Mouse (Mus musculus) myocyte (in vitro differentiated cells): ENCODE results near the gene Dnmt3a. TPM values are rescaled to one million over a fixed set of nuclear protein-coding genes. Genes with fewer than 3 reads are reported as not detected.

ENCODE experiments used
- H3K27me3 ChIP-seq: one replicate; pipeline ENCODE4 v1.6.1; 2011; ENCODE audit not compliant: control insufficient read depth, insufficient read depth, insufficient read length
- H3K36me3 ChIP-seq: one replicate; pipeline ENCODE4 v1.6.1; 2011; ENCODE audit not compliant: control insufficient read depth, insufficient read depth
- H3K4me2 ChIP-seq: one replicate; pipeline ENCODE4 v1.6.1; 2011; ENCODE audit warnings: low read depth, control low read depth
- H3K4me3 ChIP-seq: one replicate; pipeline ENCODE4 v1.5.1; 2011; ENCODE audit warnings: mild to moderate bottlenecking, control low read depth, moderate library complexity
- H3K79me2 ChIP-seq: one replicate; pipeline ENCODE4 v1.6.1; 2011; ENCODE audit not compliant: control insufficient read depth, insufficient read depth
- H3ac ChIP-seq: one replicate; pipeline ENCODE4 v1.6.1; 2011; ENCODE audit not compliant: control insufficient read depth, insufficient read length
- CEBPB ChIP-seq: IDR thresholded peaks from 2 replicates; pipeline ENCODE4 v1.6.1; 2011; ENCODE audit warnings: mild to moderate bottlenecking, moderate library complexity; ENCODE audit not compliant: poor library complexity, insufficient read depth, severe bottlenecking
- E2F4 ChIP-seq: IDR thresholded peaks from one replicate; pipeline ENCODE4 v1.6.1; 2011; ENCODE audit warnings: mild to moderate bottlenecking, control low read depth, moderate library complexity; ENCODE audit not compliant: insufficient read depth
- MAX ChIP-seq: IDR thresholded peaks from one replicate; pipeline ENCODE4 v1.6.1; 2011; ENCODE audit warnings: low read depth, mild to moderate bottlenecking, control low read depth
- MYOD1 ChIP-seq, 3 experiments: IDR thresholded peaks; one replicate each; pipeline ENCODE4 v1.6.1; 2011; ENCODE audit warnings: control low read depth in 2 of 3, low read depth in 2 of 3, mild to moderate bottlenecking in 2 of 3, moderate library complexity in 1 of 3; ENCODE audit not compliant: insufficient read length in 2 of 3, control insufficient read depth in 1 of 3
- MYOG ChIP-seq, 3 experiments: IDR thresholded peaks; one replicate each; pipeline ENCODE4 v1.6.1; 2011; ENCODE audit warnings: control low read depth in 2 of 3, low read depth in 2 of 3, mild to moderate bottlenecking in 2 of 3; ENCODE audit not compliant: insufficient read length in 2 of 3, control insufficient read depth in 1 of 3, insufficient read depth in 1 of 3
- POLR2A ChIP-seq: IDR thresholded peaks from one replicate; pipeline ENCODE4 v1.6.1; 2011; ENCODE audit warnings: low read depth, mild to moderate bottlenecking, control low read depth, moderate library complexity; ENCODE audit not compliant: insufficient read length
- POLR2AphosphoS2 ChIP-seq: IDR thresholded peaks from one replicate; pipeline ENCODE4 v1.6.1; 2011; ENCODE audit warnings: low read depth, control low read depth; ENCODE audit not compliant: insufficient read length
- REST ChIP-seq: IDR thresholded peaks from one replicate; pipeline ENCODE4 v1.6.1; 2011; ENCODE audit warnings: mild to moderate bottlenecking, control low read depth, moderate library complexity; ENCODE audit not compliant: insufficient read depth, insufficient read length
- SRF ChIP-seq: IDR thresholded peaks from one replicate; pipeline ENCODE4 v1.6.1; 2011; ENCODE audit warnings: low read depth; ENCODE audit not compliant: control insufficient read depth, insufficient read length
- TCF12 ChIP-seq: IDR thresholded peaks from one replicate; pipeline ENCODE4 v1.6.1; 2011; ENCODE audit warnings: mild to moderate bottlenecking, control low read depth; ENCODE audit not compliant: poor library complexity, insufficient read depth, severe bottlenecking
- TCF3 ChIP-seq: IDR thresholded peaks from one replicate; pipeline ENCODE4 v1.6.1; 2011; ENCODE audit warnings: low read depth, control low read depth; ENCODE audit not compliant: insufficient read length
- USF1 ChIP-seq: IDR thresholded peaks from one replicate; pipeline ENCODE4 v1.6.1; 2011; ENCODE audit warnings: low read depth, mild to moderate bottlenecking, control low read depth, moderate library complexity
- polyA plus RNA-seq: library from polyadenylated mRNA; unstranded; fragments of >200 nt; fragmentation: generic; extraction: Trizol; gene quantifications from one replicate; pipeline ENCODE4 v1.2.1, GENCODE M21; 2012; ENCODE audit warnings: missing spikeins

The Dnmt3a gene
- polyA plus RNA-seq, 1 experiment, result 4.6 TPM

DNA sequence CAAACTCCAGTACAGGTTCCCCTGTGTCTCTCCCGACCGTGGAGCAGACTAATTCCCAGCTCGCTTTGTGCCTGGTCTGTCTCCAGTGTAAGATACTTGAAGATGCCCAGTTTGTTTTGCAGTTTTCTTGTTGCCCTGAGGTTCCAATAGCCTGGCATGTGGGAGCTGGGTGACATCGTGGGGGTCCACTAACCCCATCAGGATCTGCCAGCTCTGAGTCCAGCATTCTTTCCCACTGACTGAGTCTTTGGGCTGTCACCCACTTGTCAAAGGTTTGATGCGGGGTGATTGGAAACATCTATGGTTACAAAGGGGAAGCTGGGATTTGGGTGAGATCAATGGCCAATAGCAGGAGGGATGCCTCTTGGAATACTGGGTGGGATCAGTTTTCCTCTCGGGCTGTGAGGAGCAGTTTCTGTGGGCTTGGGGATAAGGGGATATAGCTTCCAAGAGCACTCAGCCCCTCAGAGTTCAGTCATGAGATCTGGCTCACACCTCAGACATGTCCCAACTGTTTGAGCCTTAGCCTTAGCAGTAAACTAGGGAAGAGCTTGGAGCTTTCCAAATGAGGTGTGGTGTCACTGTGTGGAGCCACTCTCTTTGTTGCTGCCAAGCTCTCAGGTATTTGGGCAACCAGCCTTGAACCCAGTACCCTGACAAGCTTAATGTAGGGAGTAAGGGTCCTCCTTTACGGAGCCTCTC lies 27.4 kb downstream of the Dnmt3a start:
- no peak overlapping the region for H3K4me3 ChIP-seq

DNA sequence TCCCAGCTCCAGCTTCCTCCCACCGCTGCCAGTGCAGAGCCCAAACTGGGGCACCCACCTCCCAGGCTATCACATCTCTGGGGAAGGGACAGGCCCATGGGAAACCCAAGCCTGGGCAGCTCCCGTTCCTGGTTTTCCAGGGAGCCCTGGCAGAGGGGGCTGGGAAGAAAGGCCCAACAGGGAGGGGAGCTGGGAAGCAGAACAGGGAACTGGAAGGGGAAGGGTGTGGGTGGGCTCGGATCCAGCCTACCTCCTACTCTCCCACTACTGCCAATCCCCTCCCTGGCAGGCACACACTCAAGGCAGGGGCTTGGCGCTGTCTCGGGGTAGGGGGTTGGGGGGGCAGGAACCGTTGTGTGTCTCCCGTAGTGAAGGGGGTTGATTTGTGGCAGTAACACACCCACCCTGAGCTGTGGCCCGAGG lies 28.1 kb downstream of the Dnmt3a start:
- Histone ChIP-seq H3K4me2 (no peak overlapping the region), H3K79me2 (peaks cover 2% of the 10 kb centered on the region), H3K27me3 (no peaks in the 10 kb centered on the region), H3K4me3 (no peak overlapping the region), H3K36me3 (no peaks in the 10 kb centered on the region), H3ac (no peak overlapping the region)
- no peak for TF ChIP-seq POLR2A
- no peak for TF ChIP-seq USF1

More for the DNA sequence above, 27.4 kb downstream of the Dnmt3a start:
- Histone ChIP-seq H3ac (no peak overlapping the region), H3K4me2 (no peak overlapping the region), H3K36me3 (no peaks in the 10 kb centered on the region), H3K27me3 (no peaks in the 10 kb centered on the region), H3K79me2 (peaks cover 6% of the 10 kb centered on the region)
- TF ChIP-seq USF1, result no peak
- no peak for TF ChIP-seq CEBPB
- TF ChIP-seq POLR2AphosphoS2, result no peak
- TF ChIP-seq TCF3, result no peak
- no peak for TF ChIP-seq MAX
- TF ChIP-seq E2F4, result no peak
- no peak for TF ChIP-seq MYOD1 (IDR thresholded peaks at IDR 0.05; ENCODE audit: control insufficient read depth in 1 of 3, insufficient read length in 2 of 3, low read depth in 2 of 3)
- TF ChIP-seq REST, result no peak
- TF ChIP-seq TCF12, result no peak
- no peak for TF ChIP-seq MYOG (IDR thresholded peaks at IDR 0.05; ENCODE audit: control insufficient read depth in 1 of 3, insufficient read depth in 1 of 3, insufficient read length in 2 of 3, low read depth in 2 of 3)
- TF ChIP-seq SRF, result no peak
- no peak for TF ChIP-seq POLR2A

GRCm38 (mm10) chr12:3834373-3835314 lies 28.8 kb downstream of the Dnmt3a start:
- TF ChIP-seq MYOD1 (IDR thresholded peaks at IDR 0.05; ENCODE audit: control insufficient read depth in 1 of 3, insufficient read length in 2 of 3, low read depth in 2 of 3), result no peak
- no peak for TF ChIP-seq POLR2A
- no peak for TF ChIP-seq POLR2AphosphoS2
- no peak for TF ChIP-seq CEBPB
- no peak for TF ChIP-seq TCF12
- TF ChIP-seq MYOG (IDR thresholded peaks at IDR 0.05; ENCODE audit: control insufficient read depth in 1 of 3, insufficient read depth in 1 of 3, insufficient read length in 2 of 3, low read depth in 2 of 3), result no peak
- TF ChIP-seq E2F4, result no peak
- TF ChIP-seq MAX, result no peak
- TF ChIP-seq USF1, result no peak
- no peak for TF ChIP-seq TCF3
- TF ChIP-seq SRF, result no peak
- no peak for TF ChIP-seq REST
- Histone ChIP-seq H3K27me3 (no peaks in the 10 kb centered on the region), H3K36me3 (no peaks in the 10 kb centered on the region), H3K4me3 (no peak overlapping the region), H3ac (no peak overlapping the region), H3K79me2 (no peaks in the 10 kb centered on the region), H3K4me2 (no peak overlapping the region)

- no peaks in the 10 kb centered on the region for H3K27me3 ChIP-seq
- no peaks in the 10 kb centered on the region for H3K79me2 ChIP-seq
- H3K4me3 ChIP-seq, result no peak overlapping the region
- no peak overlapping the region for H3ac ChIP-seq
- TF ChIP-seq SRF (no peak), MAX (no peak), POLR2A (no peak), CEBPB (no peak), TCF12 (no peak), REST (no peak), E2F4 (no peak), MYOG (IDR thresholded peaks at IDR 0.05; ENCODE audit: control insufficient read depth in 1 of 3, insufficient read depth in 1 of 3, insufficient read length in 2 of 3, low read depth in 2 of 3) (no peak), POLR2AphosphoS2 (no peak), MYOD1 (IDR thresholded peaks at IDR 0.05; ENCODE audit: control insufficient read depth in 1 of 3, insufficient read length in 2 of 3, low read depth in 2 of 3) (no peak), TCF3 (no peak)
- H3K4me2 ChIP-seq, result no peak overlapping the region
- H3K36me3 ChIP-seq, result no peaks in the 10 kb centered on the region
These were observed 29.8 kb downstream of the Dnmt3a start for GRCm38 (mm10) chr12:3835576-3835975.
